Mouse (Mus musculus): Measurements from ENCODE around the gene Uqcrc1. TPM values are rescaled to one million over a fixed set of nuclear protein-coding genes. Genes with fewer than 3 reads are reported as not detected.

Uqcrc1 gene
- polyA plus RNA-seq (2014; fragmentation: Nextera tagmentation; extraction: Ambion mirVana) = 453 TPM in 2 replicates

DNA sequence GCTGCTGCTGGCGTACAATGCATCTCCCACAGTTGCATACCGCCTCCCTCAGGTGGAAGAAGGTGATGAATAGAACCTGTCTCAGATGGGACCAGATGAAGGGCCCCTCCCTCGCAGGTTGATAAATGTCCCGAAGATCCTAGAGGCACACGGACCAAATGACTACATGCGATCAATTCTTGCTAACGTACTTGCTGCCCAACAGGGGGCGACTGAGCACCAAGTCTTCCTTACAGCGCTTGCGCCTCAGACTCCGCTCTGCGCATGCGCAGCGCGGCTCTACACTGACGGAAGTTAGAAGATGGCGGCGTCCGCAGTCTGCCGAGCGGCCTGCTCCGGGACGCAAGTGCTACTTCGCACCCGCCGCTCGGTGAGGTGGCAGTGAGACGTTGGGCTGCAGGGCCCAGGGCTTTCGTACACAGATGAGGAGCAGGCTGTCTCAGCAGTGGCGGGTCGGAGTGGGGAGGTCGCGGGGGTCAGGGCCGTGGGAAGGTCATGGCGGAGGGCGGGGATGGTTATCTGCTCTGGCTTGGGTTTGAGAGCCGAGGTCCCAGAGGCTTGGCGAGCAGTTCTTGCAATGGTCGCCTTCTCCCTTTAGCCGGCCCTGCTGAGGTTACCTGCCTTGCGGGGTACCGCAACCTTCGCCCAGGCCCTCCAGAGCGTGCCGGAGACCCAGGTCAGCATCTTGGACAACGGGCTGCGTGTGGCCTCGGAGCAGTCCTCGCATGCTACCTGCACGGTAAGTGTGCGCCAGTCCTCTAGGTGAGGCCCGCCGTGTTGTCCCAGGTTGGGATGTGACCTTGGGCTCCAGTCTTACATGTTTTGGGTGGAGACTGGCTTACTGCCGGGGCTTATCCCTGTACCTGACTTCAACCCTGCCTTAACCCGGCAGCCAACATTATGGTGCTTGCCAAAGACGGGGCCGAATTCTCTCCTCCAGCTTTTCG, at the start of gene Uqcrc1:
Gene Uqcrc1, plus strand, starts transcription at position 216 of the 947 bp plus-strand sequence.
- Histone ChIP-seq H3K4me3 (ENCODE audit: low read depth, low read length) (peak within 1 kb of the TSS; percentile 74), H3K27me3 (replicated peaks; ENCODE audit: control insufficient read depth, insufficient read depth, low read length) (no peaks in the 10 kb centered on the region), H3K9me3 (replicated peaks; ENCODE audit: control insufficient read depth, low read length) (no peaks in the 10 kb centered on the region), H3K27ac (ENCODE audit: low read depth, low read length) (no peak within 1 kb of the TSS; the same call in 1 of the 2 replicates), H3K4me1 (ENCODE audit: control insufficient read depth, insufficient read depth, low read length) (peaks cover 5% of the 10 kb centered on the region), H3K4me2 (ENCODE audit: low read length) (peak within 1 kb of the TSS; percentile 64), H3K36me3 (ENCODE audit: control insufficient read depth, insufficient read depth, low read length) (peaks cover 33% of the 10 kb centered on the region), H3K9ac (ENCODE audit: low read length) (peak within 1 kb of the TSS; percentile 93)
- WGBS = 1% methylated on average over 57 of the region's 58 CpGs
- ATAC-seq (peak; percentile 91), DNase-seq (ENCODE audit: low spot score) (peak; percentile 99)

DNA sequence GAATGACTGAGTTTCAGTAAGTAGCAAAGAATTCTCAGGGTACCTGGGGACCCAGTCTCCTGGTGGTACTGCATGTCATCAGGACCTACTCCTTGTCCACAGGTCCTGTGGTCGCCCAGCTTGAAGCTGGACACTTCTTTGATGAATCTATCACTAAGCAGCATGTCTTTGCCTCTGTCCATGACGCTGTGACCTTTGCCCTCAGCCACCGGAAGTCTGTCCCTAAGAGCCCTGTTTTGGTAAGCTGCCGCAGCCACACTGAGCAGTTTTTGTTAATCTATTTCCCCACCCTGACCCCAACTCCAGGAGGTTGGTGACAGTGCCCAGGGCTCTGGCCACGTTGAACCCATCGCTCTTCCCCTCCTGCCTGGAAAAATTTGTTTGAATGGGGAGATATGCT, 24.1 kb upstream of the Uqcrc1 start:
- Histone ChIP-seq H3K27me3 (replicated peaks; ENCODE audit: control insufficient read depth, insufficient read depth, low read length) (no peaks in the 10 kb centered on the region), H3K36me3 (ENCODE audit: control insufficient read depth, insufficient read depth, low read length) (no peaks in the 10 kb centered on the region), H3K4me2 (ENCODE audit: low read length) (no peak overlapping the region), H3K4me3 (ENCODE audit: low read depth, low read length) (no peak overlapping the region), H3K9me3 (replicated peaks; ENCODE audit: control insufficient read depth, low read length) (no peaks in the 10 kb centered on the region), H3K27ac (ENCODE audit: low read depth, low read length) (no peak overlapping the region), H3K9ac (ENCODE audit: low read length) (no peak overlapping the region), H3K4me1 (ENCODE audit: control insufficient read depth, insufficient read depth, low read length) (no peaks in the 10 kb centered on the region; the same call in 1 of the 2 replicates)
- ATAC-seq (no peak), DNase-seq (ENCODE audit: low spot score) (no peak)
- 79% methylated on average over 6 of the region's 6 CpGs for WGBS

- no peaks in the 10 kb centered on the region for H3K9me3 ChIP-seq (replicated peaks; ENCODE audit: control insufficient read depth, low read length)
- 91% methylated on average over 7 of the region's 7 CpGs for WGBS
- no peaks in the 10 kb centered on the region for H3K27me3 ChIP-seq (replicated peaks; ENCODE audit: control insufficient read depth, insufficient read depth, low read length)
- no peak overlapping the region for H3K27ac ChIP-seq (ENCODE audit: low read depth, low read length)
- no peak overlapping the region for H3K4me2 ChIP-seq (ENCODE audit: low read length)
- DNase-seq (ENCODE audit: low spot score) (no peak), ATAC-seq (no peak)
- H3K4me3 ChIP-seq (ENCODE audit: low read depth, low read length) = no peak overlapping the region
- H3K9ac ChIP-seq (ENCODE audit: low read length) = no peak overlapping the region
- no peaks in the 10 kb centered on the region for H3K36me3 ChIP-seq (ENCODE audit: control insufficient read depth, insufficient read depth, low read length)
- H3K4me1 ChIP-seq (ENCODE audit: control insufficient read depth, insufficient read depth, low read length) = no peaks in the 10 kb centered on the region; the same call in 1 of the 2 replicates
Observed at GRCm38 (mm10) chr9:108913161-108913560, 23.3 kb upstream of the Uqcrc1 start.

- Histone ChIP-seq H3K36me3 (ENCODE audit: control insufficient read depth, insufficient read depth, low read length) (no peaks in the 10 kb centered on the region), H3K9me3 (replicated peaks; ENCODE audit: control insufficient read depth, low read length) (no peaks in the 10 kb centered on the region), H3K27ac (ENCODE audit: low read depth, low read length) (no peak overlapping the region), H3K4me3 (ENCODE audit: low read depth, low read length) (no peak overlapping the region), H3K9ac (ENCODE audit: low read length) (no peak overlapping the region), H3K4me1 (ENCODE audit: control insufficient read depth, insufficient read depth, low read length) (no peaks in the 10 kb centered on the region; the same call in 1 of the 2 replicates), H3K27me3 (replicated peaks; ENCODE audit: control insufficient read depth, insufficient read depth, low read length) (no peaks in the 10 kb centered on the region), H3K4me2 (ENCODE audit: low read length) (no peak overlapping the region)
- DNase-seq (ENCODE audit: low spot score) = no peak
- 78% methylated on average over 10 of the region's 10 CpGs for WGBS
- no peak for ATAC-seq
Observed at GRCm38 (mm10) chr9:108913621-108914020, 22.8 kb upstream of the Uqcrc1 start.

GRCm38 (mm10) chr9:108914491-108914890, 21.9 kb upstream of the Uqcrc1 start, which contains the start of gene Tmem89:
Gene Tmem89, plus strand, starts transcription at chr9:108914619.
- peak; percentile 56 for DNase-seq (ENCODE audit: low spot score)
- Histone ChIP-seq H3K4me2 (ENCODE audit: low read length) (no peak within 1 kb of the TSS), H3K9me3 (replicated peaks; ENCODE audit: control insufficient read depth, low read length) (no peaks in the 10 kb centered on the region), H3K9ac (ENCODE audit: low read length) (0 out of 2 replicates have a peak within 1 kb of the TSS, but pooled peaks have one; percentile 13), H3K27ac (ENCODE audit: low read depth, low read length) (no peak within 1 kb of the TSS), H3K4me3 (ENCODE audit: low read depth, low read length) (no peak within 1 kb of the TSS), H3K36me3 (ENCODE audit: control insufficient read depth, insufficient read depth, low read length) (no peaks in the 10 kb centered on the region), H3K4me1 (ENCODE audit: control insufficient read depth, insufficient read depth, low read length) (no peaks in the 10 kb centered on the region; the same call in 1 of the 2 replicates), H3K27me3 (replicated peaks; ENCODE audit: control insufficient read depth, insufficient read depth, low read length) (no peaks in the 10 kb centered on the region)
- no peak for ATAC-seq
- WGBS = 72% methylated on average over 6 of the region's 6 CpGs

DNA sequence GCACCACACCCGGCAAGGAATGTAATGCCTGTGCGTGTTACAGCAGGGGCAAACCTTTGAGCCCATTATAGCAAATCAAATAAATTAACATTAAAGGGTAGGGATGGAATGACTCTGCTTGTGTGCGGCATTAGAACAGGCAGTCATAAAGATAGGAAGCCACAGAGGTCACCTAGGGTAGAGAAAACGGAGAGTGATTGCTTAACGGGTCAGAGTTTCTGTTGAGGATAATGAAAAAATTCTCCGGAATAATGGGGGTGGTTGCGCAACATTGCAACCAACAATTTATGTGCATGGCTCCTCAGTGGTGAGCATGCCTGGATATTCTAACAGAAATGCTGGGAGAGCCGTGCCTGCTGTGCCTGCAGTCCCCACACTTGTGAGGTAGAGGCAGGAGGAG, 10.5 kb upstream of the Uqcrc1 start:
- WGBS = 80% methylated on average over 8 of the region's 8 CpGs
- Histone ChIP-seq H3K9me3 (replicated peaks; ENCODE audit: control insufficient read depth, low read length) (no peaks in the 10 kb centered on the region), H3K27ac (ENCODE audit: low read depth, low read length) (no peak overlapping the region), H3K4me3 (ENCODE audit: low read depth, low read length) (no peak overlapping the region), H3K4me1 (ENCODE audit: control insufficient read depth, insufficient read depth, low read length) (no peaks in the 10 kb centered on the region), H3K4me2 (ENCODE audit: low read length) (no peak overlapping the region), H3K9ac (ENCODE audit: low read length) (no peak overlapping the region), H3K36me3 (ENCODE audit: control insufficient read depth, insufficient read depth, low read length) (no peaks in the 10 kb centered on the region), H3K27me3 (replicated peaks; ENCODE audit: control insufficient read depth, insufficient read depth, low read length) (no peaks in the 10 kb centered on the region)
- no peak for DNase-seq (ENCODE audit: low spot score)
- no peak for ATAC-seq

DNA sequence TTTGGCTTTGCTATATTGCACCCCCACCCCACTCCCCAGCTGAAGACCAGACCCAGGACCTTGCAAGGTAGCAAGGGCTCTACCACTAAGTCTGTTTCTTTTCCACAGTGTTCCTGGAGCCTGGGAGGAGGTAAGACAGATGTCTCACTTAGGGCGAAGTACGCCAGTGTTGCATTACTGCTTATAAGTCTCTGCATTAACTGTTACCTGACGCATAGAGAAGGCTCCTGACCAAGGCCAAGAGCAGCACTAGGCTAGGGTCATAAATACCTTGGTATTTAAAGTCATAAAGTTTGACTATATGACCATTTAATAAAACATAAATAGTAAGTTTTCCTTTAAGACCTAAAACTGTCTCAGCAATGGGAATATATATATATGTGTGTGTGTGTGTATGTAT, 8.0 kb upstream of the Uqcrc1 start:
- Histone ChIP-seq H3K27ac (ENCODE audit: low read depth, low read length) (no peak overlapping the region), H3K36me3 (ENCODE audit: control insufficient read depth, insufficient read depth, low read length) (no peaks in the 10 kb centered on the region), H3K4me2 (ENCODE audit: low read length) (no peak overlapping the region), H3K4me3 (ENCODE audit: low read depth, low read length) (no peak overlapping the region), H3K4me1 (ENCODE audit: control insufficient read depth, insufficient read depth, low read length) (no peaks in the 10 kb centered on the region), H3K27me3 (replicated peaks; ENCODE audit: control insufficient read depth, insufficient read depth, low read length) (no peaks in the 10 kb centered on the region), H3K9me3 (replicated peaks; ENCODE audit: control insufficient read depth, low read length) (no peaks in the 10 kb centered on the region), H3K9ac (ENCODE audit: low read length) (no peak overlapping the region)
- WGBS = 89% methylated on average over 3 of the region's 3 CpGs
- no peak for DNase-seq (ENCODE audit: low spot score)
- no peak for ATAC-seq

- Histone ChIP-seq H3K4me1 (ENCODE audit: control insufficient read depth, insufficient read depth, low read length) (peaks cover 5% of the 10 kb centered on the region), H3K4me2 (ENCODE audit: low read length) (peak overlapping the region; percentile 37; the same call in 1 of the 2 replicates), H3K27ac (ENCODE audit: low read depth, low read length) (no peak overlapping the region), H3K36me3 (ENCODE audit: control insufficient read depth, insufficient read depth, low read length) (peaks cover 28% of the 10 kb centered on the region), H3K27me3 (replicated peaks; ENCODE audit: control insufficient read depth, insufficient read depth, low read length) (no peaks in the 10 kb centered on the region), H3K9me3 (replicated peaks; ENCODE audit: control insufficient read depth, low read length) (no peaks in the 10 kb centered on the region), H3K4me3 (ENCODE audit: low read depth, low read length) (peak overlapping the region; percentile 74; the same call in 1 of the 2 replicates), H3K9ac (ENCODE audit: low read length) (no peak overlapping the region)
- 16% methylated on average over 3 of the region's 3 CpGs for WGBS
- ATAC-seq = peak; percentile 21; the same call in 1 of the 2 replicates
- DNase-seq (ENCODE audit: low spot score) = no peak
Observed at GRCm38 (mm10) chr9:108935991-108936390, 442 bp upstream of the Uqcrc1 start.

GRCm38 (mm10) chr9:108945111-108945510, 8.7 kb downstream of the Uqcrc1 start:
- Histone ChIP-seq H3K27ac (ENCODE audit: low read depth, low read length) (no peak overlapping the region), H3K4me3 (ENCODE audit: low read depth, low read length) (no peak overlapping the region), H3K9ac (ENCODE audit: low read length) (no peak overlapping the region), H3K4me2 (ENCODE audit: low read length) (no peak overlapping the region), H3K36me3 (ENCODE audit: control insufficient read depth, insufficient read depth, low read length) (peaks cover 93% of the 10 kb centered on the region), H3K9me3 (replicated peaks; ENCODE audit: control insufficient read depth, low read length) (no peaks in the 10 kb centered on the region), H3K4me1 (ENCODE audit: control insufficient read depth, insufficient read depth, low read length) (no peaks in the 10 kb centered on the region), H3K27me3 (replicated peaks; ENCODE audit: control insufficient read depth, insufficient read depth, low read length) (no peaks in the 10 kb centered on the region)
- ATAC-seq (no peak), DNase-seq (ENCODE audit: low spot score) (no peak)
- WGBS = 86% methylated on average over 9 of the region's 9 CpGs
